23 mouse cellular contexts compared by ENCODE assay signal in genomic region chr17:51142095-51142494, GRCm38 (mm10).
"Had no signal": no experiment of that assay in that cellular context is flagged by ENCODE, and none has a peak within 500 bp of the region (broad histone marks: within the 10 kb centered on the region; RNA-seq: fewer than 3 reads in every experiment).

No protein-coding gene starts in this region.

- H3K9me3 ChIP-seq: heart, embryonic 10.5 days; intestine, embryonic 15.5 days; limb, embryonic 10.5 days; limb, embryonic 12.5 days had no signal

- H3K9ac ChIP-seq: heart, embryonic 12.5 days; hindbrain, embryonic 14.5 days; intestine, embryonic 15.5 days; limb, embryonic 12.5 days had no signal

- H3K4me1 ChIP-seq: heart, embryonic 10.5 days; heart, embryonic 12.5 days; intestine, embryonic 15.5 days; limb, embryonic 10.5 days; limb, embryonic 12.5 days had no signal

- H3K27me3 ChIP-seq: heart, embryonic 12.5 days; intestine, embryonic 15.5 days; limb, embryonic 12.5 days had no signal

- H3K27ac ChIP-seq: gastrocnemius, adult 2 months; heart, embryonic 10.5 days; hindbrain, embryonic 14.5 days; intestine, embryonic 15.5 days; layer of hippocampus, adult 2 months; left cerebral cortex, adult 2 months; limb, embryonic 10.5 days; limb, embryonic 12.5 days had no signal

- H3K4me2 ChIP-seq: heart, embryonic 12.5 days; hindbrain, embryonic 14.5 days; intestine, embryonic 15.5 days; limb, embryonic 12.5 days had no signal

- DNase-seq: gastrocnemius, adult 2 months; gastrocnemius, postnatal 10 days; gastrocnemius, postnatal 25 days; heart, adult 18-20 months; heart, postnatal 10 days; heart, postnatal 4 days; kidney, adult 18-20 months; kidney, adult 8-10 months; kidney, postnatal 10 days; kidney, postnatal 25 days; kidney, postnatal 4 days had no signal

- ATAC-seq: forebrain, embryonic 16.5 days; hindbrain, embryonic 16.5 days; inflammation-experienced regulatory T-cells, adult 6 months; intestine, embryonic 15.5 days; intestine, postnatal 0 days had no signal

- H3K4me3 ChIP-seq: gastrocnemius, adult 2 months; heart, embryonic 10.5 days; heart, embryonic 12.5 days; intestine, embryonic 15.5 days; layer of hippocampus, adult 2 months; left cerebral cortex, adult 2 months; limb, embryonic 10.5 days; limb, embryonic 12.5 days had no signal

- H3K36me3 ChIP-seq: intestine, embryonic 15.5 days; limb, embryonic 10.5 days; limb, embryonic 12.5 days had no signal
